Mouse (Mus musculus) forebrain, embryonic 16.5 days (tissue): Measurements from ENCODE around the gene Agbl2. TPM values are rescaled to one million over a fixed set of nuclear protein-coding genes. Genes with fewer than 3 reads are reported as not detected.

Experiments used
- ATAC-seq: fragments of 200-750 bp; cut with Nextera tagmentation; 2 replicates; pipeline ENCODE4 v1.8.0; 2017; ENCODE audit warnings: mild to moderate bottlenecking, moderate library complexity
- H3K27ac ChIP-seq: fragments of 300-500 bp; sonication (generic); 2 replicates; pipeline ENCODE4 v1.5.1; 2014; ENCODE audit warnings: low read length, control low read depth
- H3K27me3 ChIP-seq: fragments of 300-500 bp; sonication (generic); replicated peaks from 2 replicates; pipeline ENCODE4 v1.6.1; 2014; ENCODE audit warnings: low read length; ENCODE audit not compliant: control insufficient read depth, insufficient read depth
- H3K36me3 ChIP-seq: fragments of 300-500 bp; sonication (generic); 2 replicates; pipeline ENCODE4 v1.6.1; 2014; ENCODE audit not compliant: control insufficient read depth, insufficient read depth
- H3K4me1 ChIP-seq: fragments of 300-500 bp; sonication (generic); replicated peaks from 2 replicates; pipeline ENCODE4 v1.6.1; 2014; ENCODE audit warnings: low read length; ENCODE audit not compliant: control insufficient read depth, insufficient read depth
- H3K4me2 ChIP-seq: fragments of 300-500 bp; sonication (generic); 2 replicates; pipeline ENCODE4 v1.6.1; 2014; ENCODE audit warnings: mild to moderate bottlenecking, low read length, control low read depth
- H3K4me3 ChIP-seq: fragments of 300-500 bp; sonication (generic); replicated peaks from 2 replicates; pipeline ENCODE4 v1.5.1; 2014; ENCODE audit warnings: mild to moderate bottlenecking, low read length, control low read depth
- H3K9ac ChIP-seq: fragments of 300-500 bp; sonication (generic); replicated peaks from 2 replicates; pipeline ENCODE4 v1.6.1; 2014; ENCODE audit warnings: low read depth, low read length, control low read depth
- H3K9me3 ChIP-seq: fragments of 300-500 bp; sonication (generic); 2 replicates; pipeline ENCODE4 v1.6.1; 2016; ENCODE audit warnings: low read length; ENCODE audit not compliant: control insufficient read depth
- WGBS: fragments of 180-500 bp; shearing (Covaris S2); extraction: QIAGEN DNeasy Blood & Tissue Kit; methylation state at CpG from one replicate; pipeline ENCODE4 v1.1.7; 2014; 5-methylcytosine and 5-hydroxymethylcytosine counted together
- polyA plus RNA-seq: library from polyadenylated mRNA; unstranded; fragments of >200 nt; fragmentation: Nextera tagmentation; extraction: Ambion mirVana; gene quantifications from 2 replicates; pipeline ENCODE4 v1.2.1, GENCODE M21; 2015

Gene Agbl2
- polyA plus RNA-seq, 1 experiment from 2014 or later: 0.42 TPM

GRCm38 (mm10) chr2:90846955-90847680 lies 64.6 kb downstream of the Agbl2 start, which contains the start of gene Mtch2:
TSS of gene Mtch2 (plus strand) at chr2:90847155.
- Histone ChIP-seq H3K9ac (peak within 1 kb of the TSS; percentile 75), H3K4me3 (peak within 1 kb of the TSS; percentile 77), H3K36me3 (peaks cover 10% of the 10 kb centered on the region; the same call in 1 of the 2 replicates), H3K4me1 (peaks cover 17% of the 10 kb centered on the region), H3K27ac (peak within 1 kb of the TSS; percentile 84), H3K4me2 (peak within 1 kb of the TSS; percentile 80), H3K27me3 (no peaks in the 10 kb centered on the region), H3K9me3 (no peaks in the 10 kb centered on the region)
- peak; percentile 96 for ATAC-seq
- WGBS: under 1% methylated on average over 58 of the region's 67 CpGs

- ATAC-seq: no peak
- peaks cover 11% of the 10 kb centered on the region; the same call in 1 of the 2 replicates for H3K36me3 ChIP-seq
- H3K27ac ChIP-seq: peak overlapping the region; percentile 84
- H3K4me3 ChIP-seq: peak overlapping the region; percentile 77
- 0% methylated on average over 13 of the region's 13 CpGs for WGBS
- no peaks in the 10 kb centered on the region for H3K9me3 ChIP-seq
- H3K4me2 ChIP-seq: peak overlapping the region; percentile 59
- peaks cover 17% of the 10 kb centered on the region for H3K4me1 ChIP-seq
- H3K27me3 ChIP-seq: no peaks in the 10 kb centered on the region
- H3K9ac ChIP-seq: peak overlapping the region; percentile 75
These were observed 65.1 kb downstream of the Agbl2 start for GRCm38 (mm10) chr2:90847681-90848050.

GRCm38 (mm10) chr2:90848331-90848730 lies 65.8 kb downstream of the Agbl2 start:
- H3K27me3 ChIP-seq: no peaks in the 10 kb centered on the region
- H3K9me3 ChIP-seq: no peaks in the 10 kb centered on the region
- peaks cover 17% of the 10 kb centered on the region for H3K4me1 ChIP-seq
- peak overlapping the region; percentile 77 for H3K4me3 ChIP-seq
- peak overlapping the region; percentile 59 for H3K4me2 ChIP-seq
- peaks cover 17% of the 10 kb centered on the region for H3K36me3 ChIP-seq
- ATAC-seq: no peak
- H3K27ac ChIP-seq: no peak overlapping the region
- H3K9ac ChIP-seq: no peak overlapping the region; the same call in 1 of the 2 replicates
- 85% methylated on average over 5 of the region's 5 CpGs for WGBS

GRCm38 (mm10) chr2:90850401-90850800 lies 67.9 kb downstream of the Agbl2 start:
- Histone ChIP-seq H3K4me2 (no peak overlapping the region), H3K27me3 (no peaks in the 10 kb centered on the region), H3K4me1 (peaks cover 17% of the 10 kb centered on the region), H3K27ac (no peak overlapping the region), H3K9ac (no peak overlapping the region), H3K9me3 (no peaks in the 10 kb centered on the region), H3K36me3 (peaks cover 25% of the 10 kb centered on the region), H3K4me3 (no peak overlapping the region)
- ATAC-seq: no peak
- WGBS: 94% methylated on average over 1 of the region's 1 CpGs

- Histone ChIP-seq H3K27ac (no peak overlapping the region), H3K36me3 (peaks cover 49% of the 10 kb centered on the region), H3K4me1 (no peaks in the 10 kb centered on the region), H3K4me2 (no peak overlapping the region), H3K9ac (no peak overlapping the region), H3K9me3 (no peaks in the 10 kb centered on the region), H3K4me3 (no peak overlapping the region), H3K27me3 (no peaks in the 10 kb centered on the region)
- 95% methylated on average over 2 of the region's 2 CpGs for WGBS
- ATAC-seq: no peak
These were observed 79.0 kb downstream of the Agbl2 start for GRCm38 (mm10) chr2:90861486-90861885.

GRCm38 (mm10) chr2:90864184-90864583 lies 81.7 kb downstream of the Agbl2 start:
- Histone ChIP-seq H3K36me3 (peaks cover 43% of the 10 kb centered on the region), H3K4me2 (no peak overlapping the region)
- peak; percentile 41; the same call in 1 of the 2 replicates for ATAC-seq

GRCm38 (mm10) chr2:90866524-90866923 lies 84.0 kb downstream of the Agbl2 start:
- no peak overlapping the region for H3K4me2 ChIP-seq
- no peaks in the 10 kb centered on the region for H3K9me3 ChIP-seq
- no peak overlapping the region for H3K27ac ChIP-seq
- H3K36me3 ChIP-seq: peaks cover 32% of the 10 kb centered on the region
- no peak overlapping the region for H3K4me3 ChIP-seq
- no peaks in the 10 kb centered on the region for H3K27me3 ChIP-seq
- peaks cover 7% of the 10 kb centered on the region; the same call in 1 of the 2 replicates for H3K4me1 ChIP-seq
- WGBS: 14% methylated on average over 3 of the region's 3 CpGs
- no peak overlapping the region for H3K9ac ChIP-seq
- ATAC-seq: peak; percentile 88

More at GRCm38 (mm10) chr2:90864184-90864583, 81.7 kb downstream of the Agbl2 start:
- no peak overlapping the region for H3K4me3 ChIP-seq
- no peaks in the 10 kb centered on the region for H3K4me1 ChIP-seq
- no peak overlapping the region for H3K27ac ChIP-seq
- H3K9me3 ChIP-seq: no peaks in the 10 kb centered on the region
- H3K9ac ChIP-seq: no peak overlapping the region
- H3K27me3 ChIP-seq: no peaks in the 10 kb centered on the region

GRCm38 (mm10) chr2:90870136-90870601 lies 87.6 kb downstream of the Agbl2 start:
- no peaks in the 10 kb centered on the region for H3K9me3 ChIP-seq
- H3K4me2 ChIP-seq: no peak overlapping the region
- no peak overlapping the region for H3K9ac ChIP-seq
- ATAC-seq: no peak
- peaks cover 10% of the 10 kb centered on the region; the same call in 1 of the 2 replicates for H3K4me1 ChIP-seq
- no peak overlapping the region for H3K27ac ChIP-seq
- H3K36me3 ChIP-seq: peaks cover 11% of the 10 kb centered on the region
- no peaks in the 10 kb centered on the region for H3K27me3 ChIP-seq
- H3K4me3 ChIP-seq: no peak overlapping the region
- WGBS: 52% methylated on average over 4 of the region's 4 CpGs

GRCm38 (mm10) chr2:90871180-90871961 lies 88.8 kb downstream of the Agbl2 start:
- Histone ChIP-seq H3K4me2 (no peak overlapping the region), H3K4me3 (no peak overlapping the region), H3K4me1 (peaks cover 10% of the 10 kb centered on the region; the same call in 1 of the 2 replicates), H3K9me3 (no peaks in the 10 kb centered on the region), H3K9ac (no peak overlapping the region), H3K27ac (no peak overlapping the region; the same call in 1 of the 2 replicates), H3K27me3 (no peaks in the 10 kb centered on the region), H3K36me3 (peaks cover 5% of the 10 kb centered on the region)
- WGBS: 68% methylated on average over 8 of the region's 8 CpGs
- ATAC-seq: peak; percentile 43; the same call in 1 of the 2 replicates
